Mouse (Mus musculus): ENCODE data around the gene Pgap3. TPM values are rescaled to one million over a fixed set of nuclear protein-coding genes. Genes with fewer than 3 reads are reported as not detected.
A peak's percentile ranks its signal among the peaks of the same experiment; 100 is the strongest.

Gene Pgap3
- polyA plus RNA-seq, 1 experiment from 2014 or later = 12.6 TPM

GRCm38 (mm10) chr11:98406621-98407020 lies 6.3 kb upstream of the Pgap3 start:
- WGBS = 73% methylated on average over 6 of the region's 6 CpGs

GRCm38 (mm10) chr11:98400816-98401215 lies 526 bp upstream of the Pgap3 start:
- peaks cover 4% of the 10 kb centered on the region for H3K4me1 ChIP-seq (ENCODE audit: control insufficient read depth, insufficient read depth, low read length)
- no peaks in the 10 kb centered on the region for H3K9me3 ChIP-seq (ENCODE audit: control insufficient read depth, low read depth, low read length)
- no peak for ATAC-seq (ENCODE audit: insufficient number of reproducible peaks, insufficient read depth, low FRiP score, low read depth)
- H3K4me2 ChIP-seq (replicated peaks; ENCODE audit: low read depth, low read length) = peak overlapping the region; percentile 85
- peak overlapping the region; percentile 54; the same call in 1 of the 2 replicates for H3K9ac ChIP-seq (replicated peaks; ENCODE audit: low read depth, low read length)
- 55% methylated on average over 3 of the region's 3 CpGs for WGBS
- H3K27ac ChIP-seq (ENCODE audit: low read length) = peak overlapping the region; percentile 95
- H3K4me3 ChIP-seq (ENCODE audit: low read depth, low read length) = peak overlapping the region; percentile 61
- no peaks in the 10 kb centered on the region for H3K36me3 ChIP-seq (ENCODE audit: control insufficient read depth, insufficient read depth, low read length)
- H3K27me3 ChIP-seq (ENCODE audit: control insufficient read depth, insufficient read depth, low read length) = no peaks in the 10 kb centered on the region

More at GRCm38 (mm10) chr11:98406621-98407020, 6.3 kb upstream of the Pgap3 start:
- Histone ChIP-seq H3K27ac (ENCODE audit: low read length) (no peak overlapping the region), H3K36me3 (ENCODE audit: control insufficient read depth, insufficient read depth, low read length) (no peaks in the 10 kb centered on the region), H3K9ac (replicated peaks; ENCODE audit: low read depth, low read length) (no peak overlapping the region), H3K4me3 (ENCODE audit: low read depth, low read length) (no peak overlapping the region), H3K9me3 (ENCODE audit: control insufficient read depth, low read depth, low read length) (no peaks in the 10 kb centered on the region), H3K4me1 (ENCODE audit: control insufficient read depth, insufficient read depth, low read length) (peaks cover 13% of the 10 kb centered on the region), H3K27me3 (ENCODE audit: control insufficient read depth, insufficient read depth, low read length) (no peaks in the 10 kb centered on the region), H3K4me2 (replicated peaks; ENCODE audit: low read depth, low read length) (no peak overlapping the region)
- no peak for ATAC-seq (ENCODE audit: insufficient number of reproducible peaks, insufficient read depth, low FRiP score, low read depth)

- H3K9me3 ChIP-seq (ENCODE audit: control insufficient read depth, low read depth, low read length) = no peaks in the 10 kb centered on the region
- H3K36me3 ChIP-seq (ENCODE audit: control insufficient read depth, insufficient read depth, low read length) = no peaks in the 10 kb centered on the region
- no peaks in the 10 kb centered on the region for H3K27me3 ChIP-seq (ENCODE audit: control insufficient read depth, insufficient read depth, low read length)
- 87% methylated on average over 7 of the region's 7 CpGs for WGBS
- peaks cover 17% of the 10 kb centered on the region for H3K4me1 ChIP-seq (ENCODE audit: control insufficient read depth, insufficient read depth, low read length)
- no peak overlapping the region for H3K4me2 ChIP-seq (replicated peaks; ENCODE audit: low read depth, low read length)
- no peak overlapping the region for H3K4me3 ChIP-seq (ENCODE audit: low read depth, low read length)
- H3K27ac ChIP-seq (ENCODE audit: low read length) = no peak overlapping the region
- no peak overlapping the region for H3K9ac ChIP-seq (replicated peaks; ENCODE audit: low read depth, low read length)
- no peak for ATAC-seq (ENCODE audit: insufficient number of reproducible peaks, insufficient read depth, low FRiP score, low read depth)
Observed at GRCm38 (mm10) chr11:98397946-98398345, 2.3 kb downstream of the Pgap3 start.

- no peak overlapping the region for H3K4me3 ChIP-seq (ENCODE audit: low read depth, low read length)
- H3K9me3 ChIP-seq (ENCODE audit: control insufficient read depth, low read depth, low read length) = no peaks in the 10 kb centered on the region
- H3K4me2 ChIP-seq (replicated peaks; ENCODE audit: low read depth, low read length) = no peak overlapping the region
- no peaks in the 10 kb centered on the region for H3K27me3 ChIP-seq (ENCODE audit: control insufficient read depth, insufficient read depth, low read length)
- no peak overlapping the region for H3K9ac ChIP-seq (replicated peaks; ENCODE audit: low read depth, low read length)
- WGBS = 44% methylated on average over 4 of the region's 4 CpGs
- H3K36me3 ChIP-seq (ENCODE audit: control insufficient read depth, insufficient read depth, low read length) = no peaks in the 10 kb centered on the region
- peak; percentile 65 for ATAC-seq (ENCODE audit: insufficient number of reproducible peaks, insufficient read depth, low FRiP score, low read depth)
- peaks cover 22% of the 10 kb centered on the region; the same call in 1 of the 2 replicates for H3K4me1 ChIP-seq (ENCODE audit: control insufficient read depth, insufficient read depth, low read length)
- H3K27ac ChIP-seq (ENCODE audit: low read length) = peak overlapping the region; percentile 11
Observed at GRCm38 (mm10) chr11:98395041-98395440, 5.2 kb downstream of the Pgap3 start.

- no peak overlapping the region for H3K4me3 ChIP-seq (ENCODE audit: low read depth, low read length)
- no peaks in the 10 kb centered on the region for H3K27me3 ChIP-seq (ENCODE audit: control insufficient read depth, insufficient read depth, low read length)
- no peak overlapping the region for H3K4me2 ChIP-seq (replicated peaks; ENCODE audit: low read depth, low read length)
- no peak overlapping the region for H3K9ac ChIP-seq (replicated peaks; ENCODE audit: low read depth, low read length)
- peak overlapping the region; percentile 24; the same call in 1 of the 2 replicates for H3K27ac ChIP-seq (ENCODE audit: low read length)
- no peaks in the 10 kb centered on the region for H3K9me3 ChIP-seq (ENCODE audit: control insufficient read depth, low read depth, low read length)
- WGBS = 35% methylated on average over 6 of the region's 6 CpGs
- H3K4me1 ChIP-seq (ENCODE audit: control insufficient read depth, insufficient read depth, low read length) = peaks cover 22% of the 10 kb centered on the region; the same call in 1 of the 2 replicates
- no peaks in the 10 kb centered on the region for H3K36me3 ChIP-seq (ENCODE audit: control insufficient read depth, insufficient read depth, low read length)
- no peak for ATAC-seq (ENCODE audit: insufficient number of reproducible peaks, insufficient read depth, low FRiP score, low read depth)
Observed at GRCm38 (mm10) chr11:98394301-98394700, 6.0 kb downstream of the Pgap3 start.

GRCm38 (mm10) chr11:98393317-98393716 lies 7.0 kb downstream of the Pgap3 start:
- Histone ChIP-seq H3K4me3 (ENCODE audit: low read depth, low read length) (no peak overlapping the region), H3K36me3 (ENCODE audit: control insufficient read depth, insufficient read depth, low read length) (no peaks in the 10 kb centered on the region), H3K27me3 (ENCODE audit: control insufficient read depth, insufficient read depth, low read length) (no peaks in the 10 kb centered on the region; the same call in 1 of the 2 replicates), H3K9ac (replicated peaks; ENCODE audit: low read depth, low read length) (no peak overlapping the region), H3K9me3 (ENCODE audit: control insufficient read depth, low read depth, low read length) (no peaks in the 10 kb centered on the region), H3K4me1 (ENCODE audit: control insufficient read depth, insufficient read depth, low read length) (peaks cover 22% of the 10 kb centered on the region; the same call in 1 of the 2 replicates), H3K4me2 (replicated peaks; ENCODE audit: low read depth, low read length) (no peak overlapping the region), H3K27ac (ENCODE audit: low read length) (peak overlapping the region; percentile 77)
- WGBS = 63% methylated on average over 6 of the region's 6 CpGs
- no peak for ATAC-seq (ENCODE audit: insufficient number of reproducible peaks, insufficient read depth, low FRiP score, low read depth)

- Histone ChIP-seq H3K27me3 (ENCODE audit: control insufficient read depth, insufficient read depth, low read length) (no peaks in the 10 kb centered on the region; the same call in 1 of the 2 replicates), H3K9me3 (ENCODE audit: control insufficient read depth, low read depth, low read length) (no peaks in the 10 kb centered on the region), H3K4me3 (ENCODE audit: low read depth, low read length) (no peak overlapping the region), H3K27ac (ENCODE audit: low read length) (peak overlapping the region; percentile 77), H3K4me2 (replicated peaks; ENCODE audit: low read depth, low read length) (no peak overlapping the region), H3K9ac (replicated peaks; ENCODE audit: low read depth, low read length) (no peak overlapping the region), H3K36me3 (ENCODE audit: control insufficient read depth, insufficient read depth, low read length) (no peaks in the 10 kb centered on the region), H3K4me1 (ENCODE audit: control insufficient read depth, insufficient read depth, low read length) (peaks cover 22% of the 10 kb centered on the region; the same call in 1 of the 2 replicates)
- ATAC-seq (ENCODE audit: insufficient number of reproducible peaks, insufficient read depth, low FRiP score, low read depth) = peak; percentile 57; the same call in 1 of the 2 replicates
- WGBS = 52% methylated on average over 4 of the region's 4 CpGs
Observed at GRCm38 (mm10) chr11:98392645-98393044, 7.6 kb downstream of the Pgap3 start.

GRCm38 (mm10) chr11:98392034-98392433 lies 8.3 kb downstream of the Pgap3 start:
- Histone ChIP-seq H3K4me2 (replicated peaks; ENCODE audit: low read depth, low read length) (no peak overlapping the region), H3K4me3 (ENCODE audit: low read depth, low read length) (no peak overlapping the region), H3K27ac (ENCODE audit: low read length) (peak overlapping the region; percentile 77), H3K9me3 (ENCODE audit: control insufficient read depth, low read depth, low read length) (no peaks in the 10 kb centered on the region), H3K4me1 (ENCODE audit: control insufficient read depth, insufficient read depth, low read length) (peaks cover 22% of the 10 kb centered on the region; the same call in 1 of the 2 replicates), H3K36me3 (ENCODE audit: control insufficient read depth, insufficient read depth, low read length) (no peaks in the 10 kb centered on the region), H3K9ac (replicated peaks; ENCODE audit: low read depth, low read length) (no peak overlapping the region), H3K27me3 (ENCODE audit: control insufficient read depth, insufficient read depth, low read length) (peaks cover 4% of the 10 kb centered on the region; the same call in 1 of the 2 replicates)
- 0 out of 2 replicates have a peak, but pooled peaks have one; percentile 8 for ATAC-seq (ENCODE audit: insufficient number of reproducible peaks, insufficient read depth, low FRiP score, low read depth)
- 9% methylated on average over 8 of the region's 8 CpGs for WGBS

- peaks cover 22% of the 10 kb centered on the region; the same call in 1 of the 2 replicates for H3K4me1 ChIP-seq (ENCODE audit: control insufficient read depth, insufficient read depth, low read length)
- H3K4me2 ChIP-seq (replicated peaks; ENCODE audit: low read depth, low read length) = no peak overlapping the region
- H3K27me3 ChIP-seq (ENCODE audit: control insufficient read depth, insufficient read depth, low read length) = peaks cover 9% of the 10 kb centered on the region; the same call in 1 of the 2 replicates
- WGBS = 65% methylated on average over 12 of the region's 12 CpGs
- H3K36me3 ChIP-seq (ENCODE audit: control insufficient read depth, insufficient read depth, low read length) = no peaks in the 10 kb centered on the region
- H3K4me3 ChIP-seq (ENCODE audit: low read depth, low read length) = no peak overlapping the region
- no peak overlapping the region for H3K9ac ChIP-seq (replicated peaks; ENCODE audit: low read depth, low read length)
- no peak for ATAC-seq (ENCODE audit: insufficient number of reproducible peaks, insufficient read depth, low FRiP score, low read depth)
- H3K9me3 ChIP-seq (ENCODE audit: control insufficient read depth, low read depth, low read length) = no peaks in the 10 kb centered on the region
- no peak overlapping the region for H3K27ac ChIP-seq (ENCODE audit: low read length)
Observed at GRCm38 (mm10) chr11:98390141-98390540, 10.1 kb downstream of the Pgap3 start.
